Mouse (Mus musculus) hindbrain, embryonic 16.5 days (tissue): ENCODE data around the gene Abcd3. TPM values are rescaled to one million over a fixed set of nuclear protein-coding genes. Genes with fewer than 3 reads are reported as not detected.

Experiments
- ATAC-seq: fragments of 200-750 bp; cut with Nextera tagmentation; 2 replicates; pipeline ENCODE4 v1.8.0; 2017; ENCODE audit warnings: moderate TSS enrichment, moderate library complexity
- H3K27ac ChIP-seq: fragments of 300-500 bp; sonication (generic); 2 replicates; pipeline ENCODE4 v1.5.1; 2014; ENCODE audit warnings: low read depth, mild to moderate bottlenecking, control low read depth, low read length, moderate library complexity
- H3K27me3 ChIP-seq: fragments of 300-500 bp; sonication (generic); replicated peaks from 2 replicates; pipeline ENCODE4 v1.6.1; 2014; ENCODE audit warnings: low read length; ENCODE audit not compliant: control insufficient read depth, insufficient read depth
- H3K36me3 ChIP-seq: fragments of 300-500 bp; sonication (generic); 2 replicates; pipeline ENCODE4 v1.6.1; 2014; ENCODE audit warnings: mild to moderate bottlenecking, low read length, moderate library complexity, mixed read lengths; ENCODE audit not compliant: control insufficient read depth, insufficient read depth
- H3K4me1 ChIP-seq: fragments of 300-500 bp; sonication (generic); 2 replicates; pipeline ENCODE4 v1.6.1; 2014; ENCODE audit warnings: low read depth, low read length; ENCODE audit not compliant: control insufficient read depth, insufficient read depth
- H3K4me2 ChIP-seq: fragments of 300-500 bp; sonication (generic); 2 replicates; pipeline ENCODE4 v1.6.1; 2014; ENCODE audit warnings: mild to moderate bottlenecking, low read length, control low read depth, moderate library complexity
- H3K4me3 ChIP-seq: fragments of 300-500 bp; sonication (generic); 2 replicates; pipeline ENCODE4 v1.5.1; 2014; ENCODE audit warnings: mild to moderate bottlenecking, low read length, control low read depth, moderate library complexity
- H3K9ac ChIP-seq: fragments of 300-500 bp; sonication (generic); 2 replicates; pipeline ENCODE4 v1.6.1; 2014; ENCODE audit warnings: low read depth, mild to moderate bottlenecking, control low read depth, low read length, moderate library complexity
- H3K9me3 ChIP-seq: fragments of 300-500 bp; sonication (generic); 2 replicates; pipeline ENCODE4 v1.6.1; 2014; ENCODE audit warnings: mild to moderate bottlenecking, low read length, moderate library complexity; ENCODE audit not compliant: control insufficient read depth
- WGBS: fragments of 180-500 bp; shearing (Covaris S2); extraction: QIAGEN DNeasy Blood & Tissue Kit; methylation state at CpG from one replicate; pipeline ENCODE4 v1.1.7; 2014; 5-methylcytosine and 5-hydroxymethylcytosine counted together
- polyA plus RNA-seq: library from polyadenylated mRNA; unstranded; fragments of >200 nt; fragmentation: Nextera tagmentation; extraction: Ambion mirVana; gene quantifications from 2 replicates; pipeline ENCODE4 v1.2.1, GENCODE M21; 2015

The Abcd3 gene
- polyA plus RNA-seq, 1 experiment from 2014 or later: 84.4 TPM

- Histone ChIP-seq H3K4me1 (no peaks in the 10 kb centered on the region), H3K36me3 (no peaks in the 10 kb centered on the region), H3K27me3 (no peaks in the 10 kb centered on the region), H3K9me3 (no peaks in the 10 kb centered on the region), H3K4me2 (no peak overlapping the region), H3K4me3 (no peak overlapping the region), H3K27ac (no peak overlapping the region), H3K9ac (no peak overlapping the region)
- WGBS: 77% methylated on average over 4 of the region's 4 CpGs
- no peak for ATAC-seq
Measured at GRCm38 (mm10) chr3:121712222-121712621, 102.9 kb downstream of the Abcd3 start.

GRCm38 (mm10) chr3:121710894-121711531 is 104.1 kb downstream of the Abcd3 start:
- 91% methylated on average over 7 of the region's 7 CpGs for WGBS
- H3K4me1 ChIP-seq: peaks cover 3% of the 10 kb centered on the region; the same call in 1 of the 2 replicates
- no peak overlapping the region for H3K27ac ChIP-seq
- H3K36me3 ChIP-seq: no peaks in the 10 kb centered on the region
- no peak overlapping the region for H3K9ac ChIP-seq
- H3K4me2 ChIP-seq: no peak overlapping the region
- no peaks in the 10 kb centered on the region for H3K27me3 ChIP-seq
- no peak overlapping the region for H3K4me3 ChIP-seq
- ATAC-seq: no peak
- H3K9me3 ChIP-seq: no peaks in the 10 kb centered on the region

Other genes with a start within 250 kb of the Abcd3 start
- gene 4930432M17Rik, start 144.5 kb downstream of the Abcd3 start, polyA plus RNA-seq: not detected in 2 replicates
- gene F3, start 91.8 kb downstream of the Abcd3 start, polyA plus RNA-seq: 11.4 and 11.6 TPM in 2 replicates
- gene Arhgap29, start 137.2 kb upstream of the Abcd3 start, polyA plus RNA-seq: 15.4 and 22.1 TPM in 2 replicates
- 3.7 and 4.1 TPM in 2 replicates for gene Abca4, start 229.1 kb upstream of the Abcd3 start, polyA plus RNA-seq